Mouse (Mus musculus): ENCODE measurements around the gene Fhad1.

The Fhad1 gene

DNA sequence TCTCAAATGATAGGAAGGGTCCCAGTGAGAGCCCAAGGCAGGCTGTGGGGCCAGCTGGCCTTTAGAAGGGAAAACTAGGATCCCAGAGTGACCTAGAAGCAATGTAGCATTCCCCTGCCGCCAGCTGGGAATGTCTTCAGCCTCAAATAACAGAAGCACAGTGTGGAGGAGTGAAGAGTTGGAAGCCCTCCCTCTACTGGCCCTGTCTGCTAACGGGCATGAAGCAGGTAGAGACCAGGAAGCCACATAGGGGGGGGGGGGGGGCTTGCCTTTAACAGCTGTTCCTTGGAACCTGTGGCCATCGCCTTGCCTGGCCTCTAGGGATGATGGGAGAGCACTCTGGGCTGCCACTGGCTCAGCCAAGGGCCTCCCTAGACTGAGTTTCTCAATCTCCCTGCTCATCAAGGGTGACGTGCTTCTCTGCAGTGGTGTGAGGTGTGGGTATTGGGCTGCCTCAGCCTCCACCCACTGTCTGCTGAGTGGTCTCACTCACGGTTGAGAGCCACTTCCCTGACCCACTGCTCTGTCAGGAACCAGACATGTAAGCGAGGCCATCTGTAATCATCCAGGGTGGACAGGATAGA lies 128.4 kb downstream of the Fhad1 start:
- no peak for DNase-seq (ENCODE audit: extremely low read depth, low read depth)

DNA sequence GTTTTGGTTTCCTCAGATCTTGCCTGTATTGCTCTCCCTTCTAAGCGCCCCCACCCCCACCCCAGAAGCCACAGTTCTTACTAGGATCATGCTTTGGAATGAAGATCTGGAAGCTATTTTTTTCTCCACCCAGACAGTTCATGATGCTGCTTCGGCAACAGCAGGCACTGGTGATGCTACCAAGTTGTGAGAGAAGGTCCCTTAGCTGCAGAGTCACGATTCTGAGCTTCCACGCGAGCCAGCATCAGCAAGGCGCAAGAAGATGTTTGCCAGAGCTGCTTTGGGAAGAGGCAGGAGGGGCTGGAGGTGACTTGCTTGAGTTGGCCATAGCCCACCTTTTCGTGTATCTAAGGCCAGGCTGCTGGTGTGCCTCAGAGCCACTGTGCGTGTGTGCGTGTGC lies 129.4 kb downstream of the Fhad1 start:
- DNase-seq (ENCODE audit: extremely low read depth, low read depth) = no peak

DNA sequence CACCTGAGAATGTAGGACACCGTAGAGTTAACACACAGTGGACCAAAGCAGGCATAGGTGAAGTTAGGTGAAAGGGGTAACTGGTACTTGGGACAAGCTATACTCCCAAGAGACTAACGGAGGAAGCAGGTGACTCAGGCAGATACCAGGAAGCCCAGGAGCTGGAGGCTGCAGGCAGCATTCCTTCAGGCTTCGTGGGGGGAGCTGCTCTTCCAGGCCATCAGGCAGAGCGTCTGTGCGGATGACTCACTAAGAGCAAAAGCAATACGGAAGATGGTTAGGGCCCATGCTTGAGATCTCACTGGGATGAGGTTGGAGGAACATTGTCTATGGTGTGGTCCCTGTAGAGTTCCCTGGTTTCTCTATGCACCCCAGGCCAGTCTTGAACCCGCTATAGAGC lies 132.0 kb downstream of the Fhad1 start:
- DNase-seq (ENCODE audit: extremely low read depth, low read depth) = no peak

DNA sequence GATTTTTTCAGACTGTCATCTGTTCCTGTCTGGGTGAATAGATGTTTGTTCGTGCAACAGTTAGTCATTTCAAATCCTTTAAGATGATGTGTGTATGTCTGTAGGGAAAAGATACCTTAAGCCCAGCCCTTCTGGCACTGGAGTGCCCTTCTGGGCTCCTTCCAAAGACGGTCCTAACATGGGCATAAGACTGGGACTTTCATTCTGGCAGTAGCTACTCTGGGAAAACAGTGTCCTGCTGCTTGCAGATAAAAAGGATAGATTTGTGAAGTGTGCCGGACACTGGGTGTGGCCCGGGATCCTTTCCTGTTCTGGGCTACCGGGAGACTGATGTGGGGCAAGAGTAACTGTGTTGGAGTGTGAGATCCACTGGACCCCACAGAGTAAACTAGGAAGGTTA lies 132.9 kb downstream of the Fhad1 start:
- no peak for DNase-seq (ENCODE audit: extremely low read depth, low read depth)

DNA sequence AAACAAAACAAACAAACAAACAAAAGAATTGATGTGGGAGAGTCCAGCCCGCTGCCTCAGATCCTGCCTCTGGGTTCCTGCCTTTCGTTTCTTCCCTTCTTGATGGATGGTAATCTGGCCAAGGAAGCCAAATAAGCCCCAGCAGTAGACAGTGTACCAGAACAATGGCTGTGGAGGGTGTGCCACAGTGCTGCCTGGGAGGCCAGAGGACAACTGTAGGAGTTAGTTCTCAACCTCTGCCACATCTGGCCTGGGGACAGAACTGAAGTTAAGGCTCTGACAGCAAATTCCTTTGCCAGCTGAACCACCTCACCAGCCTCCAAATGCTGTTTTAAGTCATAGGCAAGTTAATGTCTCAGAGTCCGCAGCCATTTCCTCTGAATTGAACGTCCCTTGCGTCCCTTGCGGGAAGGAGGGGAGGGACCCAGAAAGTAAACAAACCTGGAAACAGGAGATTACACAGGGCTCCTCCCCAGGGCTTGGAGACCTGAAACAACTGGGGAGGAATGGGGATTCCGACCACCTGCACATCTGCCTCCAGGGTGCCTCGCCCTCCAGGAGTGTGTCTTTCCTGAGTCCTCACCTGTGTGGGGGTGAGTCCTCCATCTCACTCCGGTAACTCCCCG lies 133.5 kb downstream of the Fhad1 start:
- no peak for DNase-seq (ENCODE audit: extremely low read depth, low read depth)

DNA sequence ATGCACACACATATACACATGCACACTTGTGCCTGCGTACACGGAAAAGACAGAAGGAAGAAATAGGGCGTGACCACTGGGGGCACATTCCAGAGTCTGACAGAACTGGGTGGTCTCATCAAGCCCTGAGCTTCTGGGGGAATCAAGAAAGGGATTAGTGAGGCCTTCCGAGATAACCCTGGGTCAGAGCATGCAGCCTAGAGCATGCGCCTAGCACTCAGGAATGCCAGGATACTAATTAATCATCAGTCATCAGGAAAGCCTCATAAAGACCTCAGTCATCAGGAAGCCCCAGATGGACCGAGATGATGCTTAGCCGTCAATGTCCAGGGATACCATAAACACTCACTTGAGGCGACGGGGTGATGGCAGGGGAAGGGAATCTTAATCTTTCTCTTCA lies 135.0 kb downstream of the Fhad1 start:
- DNase-seq (ENCODE audit: extremely low read depth, low read depth) = no peak

DNA sequence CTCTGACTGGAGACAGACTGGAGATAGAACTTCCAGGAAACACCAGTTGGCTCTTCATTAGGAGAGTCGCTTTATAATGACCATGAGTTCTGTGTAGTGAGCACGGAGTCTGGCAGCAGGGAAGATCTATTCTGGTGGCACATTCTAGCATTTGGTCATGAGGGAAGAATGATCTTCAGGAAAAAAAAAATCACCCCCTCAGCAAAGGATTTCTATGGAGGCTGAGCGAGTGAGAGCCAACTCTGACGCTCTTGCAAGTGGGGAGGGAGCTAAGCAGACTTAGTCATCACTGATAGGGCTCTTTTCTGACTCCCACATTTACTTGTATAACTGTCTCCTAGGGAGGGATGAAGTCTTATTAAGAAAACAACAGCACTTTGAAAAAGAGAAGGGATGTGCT lies 135.8 kb downstream of the Fhad1 start:
- DNase-seq (ENCODE audit: extremely low read depth, low read depth) = no peak

DNA sequence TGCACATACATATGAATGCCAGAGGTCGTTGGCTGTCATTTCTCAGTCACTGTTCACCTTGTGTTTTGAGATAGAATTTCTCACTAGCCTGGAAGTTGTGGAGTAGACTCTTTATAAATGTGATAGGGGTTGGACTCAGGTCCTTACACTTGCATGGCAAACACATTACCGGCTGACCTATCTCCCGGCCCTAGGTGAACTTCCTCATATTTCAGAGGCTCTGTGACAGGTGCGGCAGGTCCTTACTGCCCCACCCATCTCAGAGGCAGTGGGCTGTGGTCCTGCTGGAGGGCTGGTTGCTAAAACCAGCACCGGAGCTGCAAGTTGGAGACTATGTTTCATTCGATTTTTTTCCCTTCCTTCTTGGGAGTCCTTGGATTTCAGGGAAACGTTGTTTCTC lies 136.3 kb downstream of the Fhad1 start:
- no peak for DNase-seq (ENCODE audit: extremely low read depth, low read depth)

DNA sequence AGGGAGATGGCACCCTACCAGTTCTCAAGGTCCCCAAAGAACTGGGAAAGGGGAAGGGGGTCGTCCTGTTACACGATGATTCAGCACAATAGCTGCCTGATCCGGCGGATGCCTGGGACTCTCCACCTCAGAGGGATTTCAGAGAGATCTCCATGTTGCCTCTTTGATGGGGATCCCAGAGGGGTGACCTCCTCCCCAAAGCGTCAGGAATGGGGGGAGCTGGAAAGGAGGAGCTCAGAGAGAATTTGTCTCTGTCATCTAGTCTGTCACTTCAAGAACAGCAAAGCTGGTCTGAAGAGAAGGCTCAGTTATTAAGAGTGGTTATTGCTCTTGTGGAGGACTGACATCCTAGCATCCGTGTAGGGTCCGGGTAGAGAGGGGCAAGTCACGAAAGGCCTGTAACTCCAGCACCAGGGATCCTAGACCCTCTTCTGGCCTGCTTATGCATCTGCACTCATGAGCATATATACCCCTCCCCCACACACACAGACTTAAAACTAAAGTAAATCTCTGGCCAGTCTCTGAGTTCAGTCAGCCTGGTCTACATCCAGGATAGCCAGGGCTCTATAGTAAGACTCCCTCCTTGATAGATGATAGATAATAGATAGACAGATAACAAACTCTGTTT lies 139.3 kb downstream of the Fhad1 start:
- no peak for DNase-seq (ENCODE audit: extremely low read depth, low read depth)

DNA sequence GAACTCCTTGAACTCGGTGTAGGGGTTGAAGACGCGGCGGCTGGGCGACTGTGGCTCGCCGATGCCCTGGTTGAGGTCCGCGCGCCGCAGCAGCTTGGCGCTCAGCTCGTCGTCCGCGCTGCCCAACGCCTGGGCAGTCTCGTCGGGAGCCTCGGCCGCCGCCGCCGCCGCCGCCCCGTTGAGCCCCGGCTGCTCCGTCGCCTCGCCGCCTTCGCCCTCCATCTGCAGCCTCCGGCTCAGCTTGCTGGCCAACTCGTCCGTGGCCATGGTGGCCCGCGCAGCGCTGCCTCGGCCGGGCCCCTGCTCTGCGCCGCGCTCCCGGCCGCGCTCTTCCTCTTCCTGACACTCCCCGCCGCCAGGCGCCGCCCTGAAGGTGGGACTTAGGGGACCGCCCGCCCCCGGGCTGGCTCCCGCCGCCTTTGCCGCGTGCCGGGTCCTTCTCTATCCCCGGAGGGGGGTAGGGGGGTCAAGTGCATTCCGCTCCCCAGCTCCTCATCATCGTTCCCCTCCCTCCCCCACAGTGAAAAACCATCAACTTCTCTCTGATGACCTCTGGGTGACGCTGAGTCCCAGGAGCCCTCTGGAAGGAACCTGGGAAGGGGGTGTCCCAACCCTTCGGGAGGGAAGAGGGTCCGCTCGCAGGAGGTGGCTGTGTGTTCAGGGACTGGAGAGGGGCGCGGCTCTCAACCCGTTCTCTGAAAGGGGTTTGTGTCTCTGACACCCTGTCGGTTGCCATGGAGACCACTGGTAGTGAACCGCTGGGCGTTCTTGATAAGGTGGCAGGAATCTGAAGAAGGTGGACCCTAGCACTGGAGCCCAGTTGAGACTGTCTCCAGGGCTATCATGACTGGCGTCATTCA lies 140.1 kb downstream of the Fhad1 start, which contains the start of gene Efhd2:
TSS of gene Efhd2 (minus strand) at position 320 of the 860 bp plus-strand sequence.
- peak; percentile 72 for DNase-seq (ENCODE audit: extremely low read depth, low read depth)

DNA sequence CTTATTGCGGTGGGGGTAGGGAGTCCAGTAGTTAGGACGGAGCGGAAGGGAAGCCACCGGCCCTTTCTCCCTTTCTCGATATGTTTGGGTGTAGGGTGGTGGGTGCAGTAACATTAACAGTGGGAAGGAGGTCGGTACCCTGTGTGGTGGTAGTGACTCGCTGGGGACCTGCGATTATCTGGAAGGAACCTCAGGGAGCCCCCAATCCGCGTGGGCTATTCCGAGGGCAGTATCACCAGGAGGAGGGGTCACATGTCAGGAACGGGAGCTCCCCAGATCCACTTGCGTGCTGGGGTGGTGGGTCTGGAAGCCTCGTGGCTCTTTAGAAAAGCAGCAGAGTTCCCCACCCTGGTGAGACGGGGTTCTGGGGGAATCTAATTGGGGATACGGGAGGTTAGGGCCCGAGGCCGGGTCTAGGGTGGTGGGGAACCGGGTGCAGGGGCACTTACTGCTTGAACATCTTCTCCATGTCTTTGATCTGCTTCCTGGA lies 140.7 kb downstream of the Fhad1 start:
- no peak for DNase-seq (ENCODE audit: extremely low read depth, low read depth)

DNA sequence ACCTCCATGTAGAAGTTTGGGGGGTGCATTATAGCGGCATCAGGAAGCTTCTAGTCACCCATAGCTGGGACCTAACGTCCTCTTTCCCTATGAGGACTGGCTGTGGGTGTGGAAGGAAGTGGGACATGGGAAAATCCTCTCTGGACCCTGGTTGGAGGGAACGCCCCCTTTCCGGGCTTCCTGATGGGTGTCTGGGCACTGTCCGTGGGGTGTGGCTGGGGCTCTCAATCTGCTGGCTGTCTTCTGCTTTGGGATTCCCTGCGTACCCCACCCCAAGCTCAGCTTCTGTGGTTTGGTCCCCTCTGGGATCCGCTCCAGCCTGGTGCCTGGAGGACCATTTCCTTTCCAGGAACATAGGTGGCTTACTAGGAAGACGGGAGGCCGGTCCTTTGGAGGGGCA lies 141.9 kb downstream of the Fhad1 start:
- DNase-seq (ENCODE audit: extremely low read depth, low read depth) = no peak

DNA sequence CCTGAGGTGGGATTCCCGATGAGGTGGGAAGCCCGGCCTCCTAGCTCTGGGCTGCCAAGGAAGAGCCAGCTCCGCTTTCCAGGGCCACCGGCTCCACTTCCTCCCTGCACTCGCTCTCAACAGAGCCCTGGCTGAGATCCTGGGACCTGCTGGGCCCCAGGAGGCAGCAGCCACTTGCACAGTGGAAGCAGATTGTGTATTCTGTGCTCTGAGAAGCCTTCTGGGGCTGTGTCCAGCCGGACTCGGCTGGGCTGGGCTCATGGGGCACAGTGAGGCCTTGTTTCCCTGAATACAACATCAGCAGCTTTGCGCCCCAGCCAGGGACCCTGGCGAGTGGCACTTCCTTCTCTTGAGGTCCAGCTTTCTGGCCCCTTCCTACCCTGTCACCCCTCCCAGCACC lies 143.0 kb downstream of the Fhad1 start:
- DNase-seq (ENCODE audit: extremely low read depth, low read depth) = no peak

DNA sequence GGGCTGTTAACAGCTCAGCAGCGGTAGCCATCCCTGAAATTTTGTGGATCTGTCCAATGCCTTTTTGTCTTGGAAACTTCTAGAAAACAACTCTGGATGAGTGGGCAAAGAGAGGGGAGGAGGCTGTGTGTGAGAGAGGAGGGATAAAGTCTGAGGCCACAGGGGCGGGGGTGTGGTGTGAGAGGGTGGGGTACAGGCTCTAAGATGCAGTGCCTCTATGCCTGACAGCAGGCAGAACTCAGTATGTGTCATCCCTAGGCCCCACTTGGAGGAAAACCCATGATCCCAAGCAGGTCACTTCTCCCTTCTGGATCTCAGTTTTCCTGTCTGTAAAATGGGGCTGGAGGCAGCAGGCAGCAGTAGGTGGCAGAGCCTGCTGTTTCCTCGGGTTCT lies 143.6 kb downstream of the Fhad1 start:
- DNase-seq (ENCODE audit: extremely low read depth, low read depth) = no peak

DNA sequence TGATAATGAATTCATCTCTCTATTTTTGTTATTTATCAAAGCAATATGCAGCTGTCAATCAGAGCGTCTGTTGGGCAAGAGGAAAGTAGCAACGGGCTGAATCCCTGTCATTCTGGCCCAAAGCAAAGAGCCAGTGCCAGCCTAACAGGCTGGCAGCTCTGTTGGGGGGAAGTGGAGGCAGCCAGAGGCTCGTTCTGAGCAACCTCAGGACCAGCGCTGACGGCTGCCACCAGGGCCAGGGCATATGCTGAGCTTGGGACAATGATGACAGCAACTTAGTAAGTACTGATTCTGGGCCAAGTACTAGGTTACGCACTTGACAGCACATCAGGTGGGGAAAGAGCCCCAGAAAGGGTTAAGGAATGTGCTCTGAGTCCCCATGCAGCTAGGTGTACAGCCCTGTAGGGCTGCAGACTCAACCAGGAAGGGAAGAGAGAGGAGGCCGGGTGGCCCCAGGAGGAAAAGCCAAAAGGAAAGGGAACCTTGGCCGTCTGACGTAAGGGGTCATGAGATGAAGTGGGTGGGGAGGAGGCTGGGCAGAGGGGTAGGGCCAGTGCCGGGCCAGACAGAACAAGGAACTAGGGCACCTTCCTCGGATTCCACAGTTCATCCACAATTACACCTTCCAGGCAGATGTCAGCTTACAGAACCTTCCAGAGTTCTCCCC lies 144.1 kb downstream of the Fhad1 start:
- no peak for DNase-seq (ENCODE audit: extremely low read depth, low read depth)

DNA sequence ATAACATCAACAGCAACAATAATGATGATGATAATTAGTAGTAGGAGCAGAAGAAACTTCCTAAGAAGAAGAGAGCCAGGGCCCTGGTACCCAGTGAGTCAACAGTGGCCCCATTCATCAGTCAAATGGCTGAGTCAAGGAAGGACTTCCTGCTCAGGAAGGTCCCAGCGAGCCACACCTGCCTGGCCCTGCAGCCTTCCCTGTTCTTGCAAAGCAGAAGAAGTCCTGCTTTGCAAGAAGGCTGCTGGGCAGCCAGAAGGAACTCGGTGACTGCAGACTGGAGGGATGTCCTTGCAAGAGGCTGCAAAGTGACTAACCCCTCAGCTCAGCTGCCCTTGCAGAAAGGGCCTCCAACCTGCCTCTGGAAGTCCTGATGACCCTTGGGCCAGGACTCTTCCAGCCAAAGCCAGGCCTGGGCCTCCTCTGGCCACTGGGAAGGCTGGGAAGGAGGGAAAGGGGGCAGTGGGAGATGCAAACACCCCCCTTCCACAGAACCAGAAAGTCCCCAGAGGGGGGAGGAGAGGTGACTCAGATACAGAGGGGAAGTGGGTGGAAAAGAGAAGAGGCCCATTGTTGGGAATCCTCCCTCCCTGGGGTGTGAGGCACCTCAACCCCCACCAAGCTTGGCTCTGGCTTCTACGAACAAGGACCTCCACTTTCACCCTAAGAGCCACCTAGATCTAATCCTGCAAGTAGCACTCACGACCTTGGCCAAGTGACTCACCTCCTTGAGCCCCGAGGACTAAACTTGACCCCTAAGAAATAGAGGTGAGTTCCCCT lies 145.3 kb downstream of the Fhad1 start:
- no peak for DNase-seq (ENCODE audit: extremely low read depth, low read depth)

DNA sequence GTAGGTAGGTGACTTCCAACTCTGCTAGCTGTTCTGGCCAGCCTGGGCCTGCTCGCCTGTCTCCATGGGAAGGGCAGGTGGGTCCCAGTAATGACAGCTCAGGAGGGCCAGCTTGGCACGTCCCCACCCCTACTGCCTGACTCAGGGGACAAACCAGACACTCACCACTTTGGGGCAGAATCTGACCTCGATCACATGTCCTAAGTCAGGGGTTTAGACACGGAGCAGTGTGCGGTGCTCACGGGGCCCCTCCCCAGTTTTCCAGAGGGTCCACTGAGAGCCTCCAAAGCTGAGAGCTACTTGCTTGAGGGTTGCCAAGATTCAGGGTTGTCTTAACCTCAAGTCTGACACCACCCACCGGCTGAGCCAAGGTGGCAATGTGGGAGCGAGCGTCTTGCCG lies 146.8 kb downstream of the Fhad1 start:
- DNase-seq (ENCODE audit: extremely low read depth, low read depth) = no peak

DNA sequence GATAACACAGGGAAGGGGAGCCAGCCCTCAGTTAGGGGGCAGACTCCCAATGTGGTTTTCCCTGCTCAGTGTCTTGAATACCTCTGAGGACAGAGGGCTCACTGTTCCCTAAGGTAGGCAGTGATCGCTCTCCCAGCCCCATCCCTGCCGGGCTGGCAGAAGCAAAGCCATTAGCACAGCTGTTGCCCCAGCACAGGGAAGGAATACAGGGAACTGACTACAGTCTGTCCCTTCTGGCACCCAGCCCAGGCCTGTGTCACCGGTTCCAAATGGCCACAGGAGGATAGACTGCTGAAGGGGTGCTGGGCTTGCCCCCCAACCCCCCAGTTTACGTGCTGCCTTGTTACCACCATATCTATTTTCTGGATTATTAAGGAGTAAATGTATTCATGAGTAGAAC lies 147.4 kb downstream of the Fhad1 start:
- DNase-seq (ENCODE audit: extremely low read depth, low read depth) = no peak

DNA sequence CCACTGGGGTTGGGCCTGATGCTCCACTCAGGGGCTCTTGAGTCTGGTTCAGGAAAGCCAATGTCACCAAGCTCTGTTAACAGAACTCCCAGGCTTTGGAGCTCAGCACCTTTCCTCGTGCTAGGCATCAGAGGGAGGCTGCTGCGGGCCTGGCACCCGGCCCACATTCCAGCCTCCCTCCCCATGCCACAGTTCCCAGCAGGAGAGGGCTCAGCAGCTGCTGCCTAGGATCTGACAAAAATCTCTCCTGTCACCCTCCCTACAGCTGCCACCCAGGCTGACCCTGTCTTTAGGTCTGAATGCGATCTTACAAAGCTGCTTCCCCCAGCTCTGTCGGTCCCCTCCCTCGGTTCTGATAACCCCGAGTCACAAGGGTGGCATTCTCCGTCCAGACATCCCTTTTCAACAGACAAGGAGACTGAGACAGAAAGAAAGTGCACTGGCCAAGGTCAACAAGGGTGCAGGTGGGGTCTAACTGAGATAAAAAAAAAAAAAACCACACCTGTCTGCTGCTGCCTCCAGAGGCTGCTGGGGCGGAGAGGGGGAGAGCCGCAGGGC lies 147.9 kb downstream of the Fhad1 start:
- DNase-seq (ENCODE audit: extremely low read depth, low read depth) = no peak

DNA sequence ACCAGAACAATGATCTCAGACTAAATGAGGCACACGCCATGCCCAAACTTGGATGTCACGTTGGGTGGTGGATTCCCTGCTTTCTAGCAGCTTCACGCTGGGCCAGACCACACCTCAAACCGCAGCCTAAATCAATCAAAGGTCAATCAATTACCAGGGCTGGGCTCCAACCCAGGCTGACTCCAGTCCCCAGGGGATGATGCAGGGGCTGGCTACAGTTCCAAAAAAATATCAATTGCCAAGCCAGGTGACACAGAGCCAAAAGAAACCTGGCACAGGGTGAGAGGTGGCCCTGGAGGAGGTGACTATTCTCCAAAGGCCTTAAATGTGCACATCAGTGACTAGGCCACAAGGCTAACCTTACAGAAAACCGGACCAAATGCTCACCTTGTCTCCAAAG lies 149.3 kb downstream of the Fhad1 start:
- no peak for DNase-seq (ENCODE audit: extremely low read depth, low read depth)

Measured in MEL-GATA-1-ER (cell line).